Mouse (Mus musculus): ENCODE results near the gene Shf. TPM values are rescaled to one million over a fixed set of nuclear protein-coding genes. Genes with fewer than 3 reads are reported as not detected.
A peak's percentile ranks its signal among the peaks of the same experiment; 100 is the strongest.

Gene Shf
- polyA plus RNA-seq, 1 experiment from 2014 or later, result 2.0 TPM

GRCm38 (mm10) chr2:122382121-122382520, 13.2 kb upstream of the Shf start:
- H3K27ac ChIP-seq (ENCODE audit: low read depth, low read length), result peak overlapping the region; percentile 50; the same call in 1 of the 2 replicates
- no peak for ATAC-seq
- no peaks in the 10 kb centered on the region for H3K4me1 ChIP-seq (replicated peaks; ENCODE audit: control insufficient read depth, insufficient read depth, low read length)
- H3K4me2 ChIP-seq (replicated peaks; ENCODE audit: low read depth), result no peak overlapping the region
- H3K4me3 ChIP-seq (ENCODE audit: low read depth, low read length), result no peak overlapping the region
- no peak for TF ChIP-seq CTCF (IDR thresholded peaks at IDR 0.05; ENCODE audit: low read depth)
- H3K27me3 ChIP-seq (replicated peaks; ENCODE audit: control insufficient read depth, insufficient read depth, low read length), result no peaks in the 10 kb centered on the region
- no peak overlapping the region for H3K9ac ChIP-seq (ENCODE audit: low read depth, low read length)
- WGBS, result 81% methylated on average over 6 of the region's 6 CpGs
- no peaks in the 10 kb centered on the region for H3K36me3 ChIP-seq (ENCODE audit: control insufficient read depth, insufficient read depth)
- H3K9me3 ChIP-seq (ENCODE audit: control insufficient read depth), result no peaks in the 10 kb centered on the region

GRCm38 (mm10) chr2:122381329-122382103, 12.6 kb upstream of the Shf start:
- 69% methylated on average over 16 of the region's 16 CpGs for WGBS

GRCm38 (mm10) chr2:122380768-122381311, 11.9 kb upstream of the Shf start:
- Histone ChIP-seq H3K27me3 (replicated peaks; ENCODE audit: control insufficient read depth, insufficient read depth, low read length) (no peaks in the 10 kb centered on the region), H3K4me3 (ENCODE audit: low read depth, low read length) (peak overlapping the region; percentile 12; the same call in 1 of the 2 replicates), H3K9ac (ENCODE audit: low read depth, low read length) (no peak overlapping the region), H3K27ac (ENCODE audit: low read depth, low read length) (no peak overlapping the region), H3K4me2 (replicated peaks; ENCODE audit: low read depth) (peak overlapping the region; percentile 55), H3K4me1 (replicated peaks; ENCODE audit: control insufficient read depth, insufficient read depth, low read length) (no peaks in the 10 kb centered on the region), H3K9me3 (ENCODE audit: control insufficient read depth) (no peaks in the 10 kb centered on the region), H3K36me3 (ENCODE audit: control insufficient read depth, insufficient read depth) (no peaks in the 10 kb centered on the region)
- WGBS, result 11% methylated on average over 11 of the region's 11 CpGs
- TF ChIP-seq CTCF (IDR thresholded peaks at IDR 0.05; ENCODE audit: low read depth), result peak; percentile 89
- no peak for ATAC-seq

More at GRCm38 (mm10) chr2:122381329-122382103, 12.6 kb upstream of the Shf start:
- no peak for TF ChIP-seq CTCF (IDR thresholded peaks at IDR 0.05; ENCODE audit: low read depth)
- no peaks in the 10 kb centered on the region for H3K4me1 ChIP-seq (replicated peaks; ENCODE audit: control insufficient read depth, insufficient read depth, low read length)
- H3K9ac ChIP-seq (ENCODE audit: low read depth, low read length), result no peak overlapping the region
- no peak overlapping the region for H3K4me3 ChIP-seq (ENCODE audit: low read depth, low read length)
- no peak for ATAC-seq
- no peaks in the 10 kb centered on the region for H3K27me3 ChIP-seq (replicated peaks; ENCODE audit: control insufficient read depth, insufficient read depth, low read length)
- no peaks in the 10 kb centered on the region for H3K36me3 ChIP-seq (ENCODE audit: control insufficient read depth, insufficient read depth)
- no peak overlapping the region; the same call in 1 of the 2 replicates for H3K4me2 ChIP-seq (replicated peaks; ENCODE audit: low read depth)
- H3K27ac ChIP-seq (ENCODE audit: low read depth, low read length), result no peak overlapping the region; the same call in 1 of the 2 replicates
- H3K9me3 ChIP-seq (ENCODE audit: control insufficient read depth), result no peaks in the 10 kb centered on the region

- ATAC-seq, result no peak
Measured at GRCm38 (mm10) chr2:122379292-122379650, 10.3 kb upstream of the Shf start.

GRCm38 (mm10) chr2:122378421-122379291, 9.7 kb upstream of the Shf start:
- ATAC-seq, result no peak
- Histone ChIP-seq H3K4me2 (replicated peaks; ENCODE audit: low read depth) (peak overlapping the region; percentile 64), H3K9ac (ENCODE audit: low read depth, low read length) (peak overlapping the region; percentile 59; the same call in 1 of the 2 replicates), H3K36me3 (ENCODE audit: control insufficient read depth, insufficient read depth) (no peaks in the 10 kb centered on the region), H3K4me1 (replicated peaks; ENCODE audit: control insufficient read depth, insufficient read depth, low read length) (no peaks in the 10 kb centered on the region), H3K27ac (ENCODE audit: low read depth, low read length) (no peak overlapping the region), H3K9me3 (ENCODE audit: control insufficient read depth) (no peaks in the 10 kb centered on the region), H3K4me3 (ENCODE audit: low read depth, low read length) (peak overlapping the region; percentile 76), H3K27me3 (replicated peaks; ENCODE audit: control insufficient read depth, insufficient read depth, low read length) (no peaks in the 10 kb centered on the region)
- TF ChIP-seq CTCF (IDR thresholded peaks at IDR 0.05; ENCODE audit: low read depth), result peak; percentile 79
- 19% methylated on average over 8 of the region's 8 CpGs for WGBS

More at GRCm38 (mm10) chr2:122379292-122379650, 10.3 kb upstream of the Shf start:
- Histone ChIP-seq H3K4me3 (ENCODE audit: low read depth, low read length) (no peak overlapping the region), H3K36me3 (ENCODE audit: control insufficient read depth, insufficient read depth) (no peaks in the 10 kb centered on the region), H3K4me2 (replicated peaks; ENCODE audit: low read depth) (no peak overlapping the region), H3K27ac (ENCODE audit: low read depth, low read length) (no peak overlapping the region), H3K4me1 (replicated peaks; ENCODE audit: control insufficient read depth, insufficient read depth, low read length) (no peaks in the 10 kb centered on the region), H3K27me3 (replicated peaks; ENCODE audit: control insufficient read depth, insufficient read depth, low read length) (no peaks in the 10 kb centered on the region), H3K9me3 (ENCODE audit: control insufficient read depth) (no peaks in the 10 kb centered on the region), H3K9ac (ENCODE audit: low read depth, low read length) (no peak overlapping the region)
- 48% methylated on average over 2 of the region's 2 CpGs for WGBS
- TF ChIP-seq CTCF (IDR thresholded peaks at IDR 0.05; ENCODE audit: low read depth), result no peak

- Histone ChIP-seq H3K27me3 (replicated peaks; ENCODE audit: control insufficient read depth, insufficient read depth, low read length) (no peaks in the 10 kb centered on the region), H3K4me1 (replicated peaks; ENCODE audit: control insufficient read depth, insufficient read depth, low read length) (no peaks in the 10 kb centered on the region), H3K9me3 (ENCODE audit: control insufficient read depth) (no peaks in the 10 kb centered on the region), H3K27ac (ENCODE audit: low read depth, low read length) (peak overlapping the region; percentile 82), H3K4me3 (ENCODE audit: low read depth, low read length) (peak overlapping the region; percentile 76), H3K9ac (ENCODE audit: low read depth, low read length) (peak overlapping the region; percentile 59), H3K36me3 (ENCODE audit: control insufficient read depth, insufficient read depth) (no peaks in the 10 kb centered on the region), H3K4me2 (replicated peaks; ENCODE audit: low read depth) (peak overlapping the region; percentile 64)
- WGBS, result under 1% methylated on average over 26 of the region's 26 CpGs
- no peak for TF ChIP-seq CTCF (IDR thresholded peaks at IDR 0.05; ENCODE audit: low read depth)
- peak; percentile 70 for ATAC-seq
Measured at GRCm38 (mm10) chr2:122377751-122378246, 8.8 kb upstream of the Shf start.
